Mouse (Mus musculus) lung, adult 2 months (tissue): ENCODE results near the gene Slc38a3.

Source experiments
- CTCF ChIP-seq: fragments of 200-500 bp; IDR thresholded peaks from 2 replicates; pipeline ENCODE4 v1.5.1; 2011; ENCODE audit warnings: mild to moderate bottlenecking, low read length, control low read depth; ENCODE audit not compliant: insufficient read depth
- POLR2A ChIP-seq: fragments of 200-500 bp; IDR thresholded peaks from 2 replicates; pipeline ENCODE4 v1.6.1; 2011; ENCODE audit warnings: low read depth, mild to moderate bottlenecking, control low read depth, low read length, borderline replicate concordance; ENCODE audit errors: extremely low read depth

DNA sequence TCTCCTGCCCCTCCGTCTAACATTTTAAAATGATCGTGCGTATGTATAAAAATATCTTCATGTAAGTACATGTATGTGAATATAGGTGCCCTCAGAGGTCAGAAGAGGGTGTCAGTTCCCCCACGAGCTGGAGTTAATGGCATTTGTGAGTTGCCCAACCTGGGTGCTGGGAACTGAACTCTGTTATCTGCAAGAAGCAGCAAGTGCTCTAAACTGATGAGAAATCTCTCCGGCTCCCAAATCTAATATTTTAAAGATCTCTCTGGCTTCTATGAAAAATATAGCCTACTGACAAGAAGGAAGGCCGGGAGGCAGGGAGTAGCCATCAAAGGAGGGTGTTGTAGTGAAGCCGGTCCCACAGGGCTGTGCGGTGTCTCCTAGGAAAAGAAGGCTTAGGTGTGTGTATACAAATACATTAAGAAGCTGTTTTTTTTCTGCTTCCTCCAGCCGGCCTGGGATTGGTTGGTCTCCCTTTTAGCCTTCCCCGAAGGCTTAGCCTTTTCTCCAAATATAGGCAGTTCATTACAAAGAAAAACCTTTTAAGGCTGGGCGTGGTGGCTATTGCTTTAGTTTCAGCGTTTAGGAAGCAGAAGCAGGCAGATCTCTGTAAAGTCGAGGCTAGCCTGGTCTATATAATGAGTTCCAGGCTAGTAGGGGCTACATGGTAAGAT, 25.7 kb downstream of the Slc38a3 start:
- no peak for TF ChIP-seq POLR2A
- no peak for TF ChIP-seq CTCF
